ENCODE assay signal across 25 mouse cellular contexts in the genomic region with DNA sequence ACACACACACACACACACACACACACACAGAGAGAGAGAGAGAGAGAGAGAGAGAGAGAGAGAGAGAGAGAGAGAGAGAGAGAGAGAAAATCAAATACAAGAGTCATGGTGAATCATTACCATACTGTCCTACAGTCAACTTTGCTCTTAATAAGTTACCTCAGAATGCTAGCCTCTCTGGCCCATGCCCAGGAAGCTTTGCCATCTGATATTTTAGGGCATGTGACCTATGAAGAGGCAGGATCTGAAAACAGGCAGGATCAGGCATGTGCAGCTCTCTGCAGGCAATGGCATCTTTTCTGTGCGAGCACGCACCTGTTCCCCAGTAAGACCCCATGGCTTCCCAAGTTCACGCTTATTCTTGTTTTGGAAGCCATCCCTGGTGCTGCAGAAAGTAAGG. TPM values are rescaled to one million over a fixed set of nuclear protein-coding genes. Genes with fewer than 3 reads are reported as not detected.
DNase-seq lines count a peak whose midpoint lies in the region; ATAC-seq lines count a peak whose summit lies in the region.
"Had no signal": no experiment of that assay in that cellular context is flagged by ENCODE, and none has a peak within 500 bp of the region (broad histone marks: within the 10 kb centered on the region; RNA-seq: fewer than 3 reads in every experiment).

No protein-coding gene starts in this region.

- no peaks in the 10 kb centered on the region for H3K36me3 ChIP-seq in liver, embryonic 16.5 days (ENCODE audit: control insufficient read depth, insufficient read depth)
- H3K36me3 ChIP-seq: embryonic facial prominence, embryonic 12.5 days; heart, embryonic 12.5 days; hindbrain, embryonic 15.5 days; limb, embryonic 10.5 days; midbrain, embryonic 12.5 days had no signal

- ATAC-seq in liver, embryonic 16.5 days (ENCODE audit: low read depth) = peak; percentile 33; the same call in 1 of the 2 replicates
- ATAC-seq: activated CD4-positive, CD25-positive, alpha-beta regulatory T cell, adult 4 months; forebrain, embryonic 16.5 days; Patski had no signal

- DNase-seq in liver = no peak
- peak; percentile 68 for DNase-seq in fat pad, adult 2 months (ENCODE audit: extremely low read depth, low read depth, low spot score)
- DNase-seq in kidney, adult 9 months = peak; percentile 97
- peak; percentile 29 to 66 for DNase-seq in kidney, postnatal 4 days
- DNase-seq in yolk sac, embryonic 10.5 days (ENCODE audit: low spot score) = no peak
- no peak for DNase-seq in cerebellum, adult 8-10 months
- DNase-seq: cerebellum, adult 11-12 months; cerebellum, postnatal 36 days; lung, adult 2 months; right cerebral cortex, postnatal 25 days; thymus, postnatal 14 days had no signal

- 64% methylated on average over 3 of the region's 3 CpGs for WGBS in liver, embryonic 16.5 days (ENCODE audit: insufficient replicate concordance)

- no peak overlapping the region for H3K4me2 ChIP-seq in liver, embryonic 16.5 days (ENCODE audit: low read depth, low read length)
- H3K4me2 ChIP-seq: embryonic facial prominence, embryonic 12.5 days; heart, embryonic 12.5 days; hindbrain, embryonic 15.5 days; midbrain, embryonic 12.5 days had no signal

- peaks cover 10% of the 10 kb centered on the region for H3K27me3 ChIP-seq in liver, embryonic 16.5 days (ENCODE audit: control insufficient read depth, insufficient read depth, low read depth, low read length)
- H3K27me3 ChIP-seq: Patski had no signal

- no peak overlapping the region for H3K9ac ChIP-seq in liver, embryonic 16.5 days (ENCODE audit: low read depth, low read length)
- H3K9ac ChIP-seq: embryonic facial prominence, embryonic 12.5 days; heart, embryonic 12.5 days; hindbrain, embryonic 15.5 days; midbrain, embryonic 12.5 days had no signal

- H3K4me3 ChIP-seq in liver, embryonic 16.5 days (ENCODE audit: low read depth, low read length) = no peak overlapping the region
- H3K4me3 ChIP-seq: embryonic facial prominence, embryonic 12.5 days; heart, embryonic 12.5 days; hindbrain, embryonic 15.5 days; limb, embryonic 10.5 days; midbrain, embryonic 12.5 days had no signal

- peak overlapping the region; percentile 67 for H3K27ac ChIP-seq in liver, embryonic 16.5 days (ENCODE audit: low read length)
- H3K27ac ChIP-seq: embryonic facial prominence, embryonic 12.5 days; hindbrain, embryonic 15.5 days; limb, embryonic 10.5 days; macrophage; midbrain, embryonic 12.5 days had no signal

- no peaks in the 10 kb centered on the region for H3K9me3 ChIP-seq in liver, embryonic 16.5 days (replicated peaks; ENCODE audit: control insufficient read depth, low read length)
- H3K9me3 ChIP-seq: embryonic facial prominence, embryonic 12.5 days; heart, embryonic 12.5 days; hindbrain, embryonic 15.5 days; limb, embryonic 10.5 days; midbrain, embryonic 12.5 days had no signal

- no peaks in the 10 kb centered on the region; the same call in 1 of the 2 replicates for H3K4me1 ChIP-seq in liver, embryonic 16.5 days (ENCODE audit: control insufficient read depth, low read depth, low read length)
- H3K4me1 ChIP-seq: embryonic facial prominence, embryonic 12.5 days; heart, embryonic 12.5 days; hindbrain, embryonic 15.5 days; midbrain, embryonic 12.5 days had no signal

RNA-seq across cellular contexts. Expression of a gene that starts 1.7 kb away (rescaled TPM):
- polyA plus RNA-seq in liver, embryonic 16.5 days (2015; fragmentation: Nextera tagmentation; extraction: Ambion mirVana) = 0.04 TPM in 1 of 2 replicates, not detected in the other
- polyA plus RNA-seq: brain, embryonic 14.5 days; embryonic facial prominence, embryonic 12.5 days; forebrain, embryonic 16.5 days; heart, embryonic 12.5 days; hindbrain, embryonic 15.5 days; limb, embryonic 10.5 days; lung, adult 2 months; macrophage; midbrain, embryonic 12.5 days; neural tube, embryonic 14.5 days; Patski; stomach, embryonic 16.5 days had no signal

RNA-seq across cellular contexts. Expression of a gene that starts 3.8 kb away (rescaled TPM):
- 24.8 and 27.6 TPM in 2 replicates for polyA plus RNA-seq in liver, embryonic 16.5 days (2015; fragmentation: Nextera tagmentation; extraction: Ambion mirVana)
- polyA plus RNA-seq: activated CD4-positive, CD25-positive, alpha-beta regulatory T cell, adult 4 months; macrophage had no signal

RNA-seq across cellular contexts. Expression of a gene that starts 48.2 kb away (rescaled TPM):
- polyA plus RNA-seq in liver, embryonic 16.5 days (2015; fragmentation: Nextera tagmentation; extraction: Ambion mirVana) = 0.08 TPM in 1 of 2 replicates, not detected in the other
- polyA plus RNA-seq: activated CD4-positive, CD25-positive, alpha-beta regulatory T cell, adult 4 months; embryonic facial prominence, embryonic 12.5 days; gonadal fat pad, adult 2 months; heart, embryonic 12.5 days; hindbrain, embryonic 15.5 days; limb, embryonic 10.5 days; macrophage; midbrain, embryonic 12.5 days; neural tube, embryonic 14.5 days; stomach, embryonic 16.5 days had no signal

RNA-seq across cellular contexts. Expression of a gene that starts 58.4 kb away (rescaled TPM):
- 0.02 and 0.05 TPM in 2 replicates for polyA plus RNA-seq in liver, embryonic 16.5 days (2015; fragmentation: Nextera tagmentation; extraction: Ambion mirVana)

Comparison
In these comparisons a context has a peak if more than half of its experiments do, and no peak if none do; other contexts are left out.
1. DNase-seq: peak in fat pad, adult 2 months (single experiment), kidney, adult 9 months (single experiment) and kidney, postnatal 4 days (2 of 2); none in liver (single experiment), yolk sac, embryonic 10.5 days (single experiment) and cerebellum, adult 8-10 months (single experiment).